Mouse (Mus musculus): Measurements from ENCODE around the gene Daam1. TPM values are rescaled to one million over a fixed set of nuclear protein-coding genes. Genes with fewer than 3 reads are reported as not detected.

Daam1 gene
- total RNA-seq, 2 experiments from 2014 or later: 77.3 to 83.6 TPM

GRCm38 (mm10) chr12:71925990-71926700, 95.3 kb downstream of the Daam1 start:
- DNase-seq (ENCODE audit: low spot score in 2 of 2): no peak

- DNase-seq (ENCODE audit: low spot score in 2 of 2): no peak
These were observed 97.2 kb downstream of the Daam1 start for GRCm38 (mm10) chr12:71928092-71928491.

DNA sequence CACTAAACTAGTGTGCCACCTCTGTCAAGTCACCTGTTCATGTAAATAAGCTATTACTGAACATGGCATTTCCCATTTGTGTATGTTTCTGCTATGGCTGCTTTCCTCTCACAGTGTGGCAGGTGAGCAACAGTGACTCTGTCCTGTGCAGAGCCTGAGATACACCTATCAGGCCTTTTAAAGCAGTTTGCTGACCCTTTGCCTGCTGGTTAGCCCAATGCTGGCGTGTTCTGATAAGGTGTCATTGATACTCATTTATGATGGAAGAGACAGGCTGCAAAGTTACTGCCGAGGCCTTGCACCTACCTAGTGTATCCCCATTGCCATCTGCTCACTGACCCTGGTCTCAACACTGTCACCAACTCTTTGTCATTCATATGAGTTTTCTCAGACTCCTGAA, 99.0 kb downstream of the Daam1 start:
- no peak for DNase-seq (ENCODE audit: low spot score in 2 of 2)

DNA sequence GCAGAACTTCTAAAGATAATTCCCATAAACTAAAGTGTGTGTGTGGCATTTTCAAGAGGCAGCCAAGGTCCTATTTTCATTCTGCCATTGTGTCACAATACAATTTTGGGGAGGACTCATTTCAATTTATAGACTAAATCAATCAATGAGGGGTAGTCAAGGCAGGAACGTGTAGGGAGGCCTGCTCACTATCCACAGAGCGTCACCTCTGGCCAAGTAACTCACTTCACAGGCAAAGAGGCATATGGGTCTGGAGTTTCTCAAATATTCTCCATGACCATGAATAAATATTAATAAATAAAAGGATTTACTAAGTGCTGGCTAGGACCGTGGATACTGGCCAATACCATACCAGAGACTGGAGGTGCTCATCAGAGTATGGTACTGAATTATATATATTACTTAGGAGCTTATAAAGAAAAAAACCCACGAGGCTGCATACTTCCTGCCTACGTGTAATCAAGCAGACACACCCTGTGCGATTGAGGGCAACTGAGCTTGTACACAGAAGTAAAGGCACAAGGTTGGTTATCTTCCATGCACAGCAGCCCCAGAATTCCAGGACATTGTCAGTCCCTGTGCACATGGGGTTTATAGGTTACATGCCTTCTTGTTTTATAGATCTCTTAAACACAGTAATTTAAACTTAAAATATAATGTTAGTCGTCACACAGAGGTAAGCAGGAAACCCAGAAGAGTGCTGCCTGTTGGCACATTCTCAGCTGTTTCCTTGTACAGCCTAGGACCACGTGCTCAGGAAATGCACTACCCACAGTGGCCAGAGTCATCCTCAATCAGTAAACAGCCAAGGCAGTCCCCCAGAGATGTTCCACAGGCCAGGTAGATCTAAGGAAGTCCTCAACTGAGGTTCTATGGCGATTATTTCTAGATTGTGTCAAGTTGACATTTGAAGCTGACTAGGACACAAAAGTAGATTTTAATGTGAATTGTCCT, 101.8 kb downstream of the Daam1 start:
- no peak for DNase-seq (ENCODE audit: low spot score in 2 of 2)

GRCm38 (mm10) chr12:71933989-71934645, 103.2 kb downstream of the Daam1 start:
- DNase-seq (ENCODE audit: low spot score in 2 of 2): no peak

DNA sequence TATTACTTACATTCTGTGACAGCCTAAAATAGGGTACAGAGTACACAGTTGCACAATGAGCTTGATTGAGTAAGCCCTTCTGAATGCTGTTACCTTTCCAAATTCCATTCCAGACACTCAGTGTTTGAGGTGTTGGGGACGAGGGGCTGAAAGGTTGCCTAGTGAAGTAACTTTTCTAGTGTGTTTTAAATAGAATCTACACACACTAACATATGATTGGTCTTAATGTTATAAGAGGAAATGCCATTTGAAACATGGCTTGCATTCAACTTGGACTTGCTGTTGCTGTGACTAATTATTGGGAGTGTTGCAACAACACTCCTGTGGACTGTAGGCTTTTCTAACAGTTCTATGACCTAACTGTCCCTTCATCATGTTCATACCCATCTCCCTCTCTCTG, 105.8 kb downstream of the Daam1 start:
- DNase-seq (ENCODE audit: low spot score in 2 of 2): no peak

GRCm38 (mm10) chr12:71938513-71938912, 107.6 kb downstream of the Daam1 start:
- no peak for DNase-seq (ENCODE audit: low spot score in 2 of 2)

- DNase-seq (ENCODE audit: low spot score in 2 of 2): no peak
These were observed 110.4 kb downstream of the Daam1 start for GRCm38 (mm10) chr12:71941290-71941689.

DNA sequence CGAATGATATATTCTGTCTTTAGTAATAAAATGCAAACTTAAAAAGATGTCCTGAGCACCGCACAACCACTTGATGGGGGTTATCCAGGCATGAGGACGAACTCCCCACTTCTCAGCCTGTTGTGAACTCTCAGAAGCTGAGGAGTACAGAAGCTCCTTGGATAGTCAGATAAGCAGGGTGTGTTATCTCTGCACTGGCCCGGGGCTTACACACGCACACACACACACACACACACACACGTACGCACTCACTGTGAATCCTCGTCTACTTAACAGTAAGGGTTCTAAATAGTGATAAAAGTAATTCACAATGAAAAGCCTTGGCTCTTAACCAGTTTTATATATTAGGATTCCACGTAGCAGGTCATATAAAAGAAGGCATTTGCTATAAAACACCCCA, 112.2 kb downstream of the Daam1 start:
- DNase-seq (ENCODE audit: low spot score in 2 of 2): no peak

DNA sequence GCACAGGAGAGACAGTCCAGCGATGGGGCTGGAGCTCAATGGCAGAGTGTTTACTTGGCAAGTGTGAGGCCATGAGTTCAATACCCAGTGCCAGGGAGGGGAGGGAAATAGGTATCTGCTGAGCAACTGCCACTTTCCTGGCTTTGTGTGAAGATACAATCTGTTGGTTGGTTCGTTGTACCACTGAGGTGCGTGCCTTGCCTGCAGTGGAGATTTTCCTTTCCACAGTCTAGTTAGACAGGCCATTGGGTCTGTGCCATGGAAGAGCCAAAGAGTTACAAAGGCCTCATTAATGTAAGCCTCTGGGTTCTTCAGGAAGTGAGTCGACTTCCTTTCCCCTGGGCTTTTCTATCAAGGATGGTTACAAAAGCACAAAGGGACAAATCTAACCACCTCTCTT, 112.8 kb downstream of the Daam1 start:
- DNase-seq (ENCODE audit: low spot score in 2 of 2): no peak

GRCm38 (mm10) chr12:71945844-71946243, 115.0 kb downstream of the Daam1 start:
- no peak for DNase-seq (ENCODE audit: low spot score in 2 of 2)

DNA sequence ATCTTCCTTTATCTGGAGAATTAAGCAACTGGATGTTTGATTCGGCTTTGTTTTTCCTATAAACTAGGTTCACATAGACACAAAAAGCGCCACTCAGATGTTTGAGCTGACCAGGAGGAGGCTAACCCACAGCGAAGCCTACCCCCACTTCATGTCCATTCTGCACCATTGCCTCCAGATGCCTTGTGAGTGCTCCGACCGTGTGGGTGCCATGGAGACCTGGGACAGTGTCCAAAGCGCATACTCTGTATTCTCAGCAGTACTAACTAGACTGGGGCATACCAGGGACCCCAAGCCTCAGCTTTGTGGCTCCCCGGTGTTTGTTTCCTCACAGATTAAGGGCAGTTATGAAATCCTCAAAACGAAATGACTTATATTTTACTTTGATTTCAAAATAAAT, 115.6 kb downstream of the Daam1 start:
- DNase-seq (ENCODE audit: low spot score in 2 of 2): no peak

- DNase-seq (ENCODE audit: low spot score in 2 of 2): no peak
These were observed 118.1 kb downstream of the Daam1 start for GRCm38 (mm10) chr12:71948972-71949371.

- DNase-seq (ENCODE audit: low spot score in 2 of 2): no peak
These were observed 118.7 kb downstream of the Daam1 start for GRCm38 (mm10) chr12:71949606-71950005.

DNA sequence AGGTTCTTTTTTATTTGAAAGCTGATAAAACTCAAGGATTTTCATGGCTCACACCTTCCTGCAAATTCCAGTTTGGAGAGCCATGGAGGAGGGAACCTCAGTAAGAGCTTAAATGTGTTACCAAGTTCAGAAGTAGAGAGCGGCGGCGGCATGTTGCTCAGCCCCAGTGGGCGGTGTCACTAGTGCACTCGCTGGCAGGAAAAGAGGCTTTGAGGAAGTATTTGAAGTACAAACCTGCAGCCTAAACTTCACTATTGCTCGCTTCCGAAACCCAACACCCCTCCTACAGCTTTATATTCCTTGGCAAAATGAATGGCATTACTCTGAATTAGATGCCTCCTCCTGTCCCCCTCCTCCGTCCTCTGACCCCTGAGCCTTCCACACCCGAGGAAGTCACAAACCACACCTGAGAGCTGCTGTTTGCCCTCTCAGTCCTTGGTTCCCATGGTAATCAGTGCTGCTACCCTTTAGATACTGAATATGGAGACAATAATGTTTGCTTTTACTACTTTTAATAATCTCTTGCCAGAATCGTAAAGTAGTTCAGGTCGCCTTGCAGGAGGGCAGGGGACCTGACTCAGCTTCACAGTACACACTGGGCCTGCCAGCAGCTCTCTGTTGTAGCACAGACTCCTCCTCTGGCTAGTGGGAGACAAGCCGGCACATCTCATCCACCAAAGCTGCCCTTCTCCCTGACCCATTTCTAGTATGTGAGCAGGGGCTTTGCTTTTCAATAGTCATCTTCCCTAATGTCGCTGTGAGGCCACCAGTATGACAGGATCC, 119.4 kb downstream of the Daam1 start:
- no peak for DNase-seq (ENCODE audit: low spot score in 2 of 2)

DNA sequence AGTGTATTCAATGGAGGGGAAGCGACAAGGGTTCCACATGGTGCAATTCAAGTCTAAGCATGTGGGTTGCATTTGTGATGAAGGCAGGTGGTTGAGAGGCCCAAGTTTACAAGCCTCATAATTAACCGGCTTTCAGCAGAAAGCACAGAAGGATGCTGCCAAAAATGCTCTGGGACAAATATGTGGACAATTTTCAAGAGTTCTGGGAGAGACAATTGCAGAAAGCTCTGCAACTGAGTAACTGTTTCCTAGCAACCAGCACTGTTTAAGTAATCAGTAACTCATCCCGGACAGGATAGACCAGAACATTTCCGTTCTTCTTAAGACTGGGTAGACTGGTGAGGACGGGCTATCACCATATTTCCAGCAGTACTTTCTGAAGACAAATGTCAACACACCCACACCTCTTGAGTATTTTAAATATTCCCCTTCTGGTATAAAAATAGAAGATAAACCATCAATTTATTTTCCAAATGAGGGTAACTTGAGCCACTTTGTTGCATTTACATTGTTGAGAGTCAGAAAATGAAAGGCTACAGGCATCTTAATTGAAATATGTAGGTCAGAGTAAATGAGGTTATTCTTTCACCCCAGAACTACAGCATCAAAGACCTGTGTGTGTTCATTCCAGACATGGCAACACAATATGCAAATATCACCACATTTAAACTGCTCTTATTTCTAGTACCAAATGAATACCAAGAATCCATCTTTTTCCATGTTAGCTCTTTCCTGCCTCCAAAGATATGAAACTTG, 123.5 kb downstream of the Daam1 start:
- peak in 1 of 2 experiments; percentile 93 for DNase-seq (ENCODE audit: low spot score in 2 of 2)

DNA sequence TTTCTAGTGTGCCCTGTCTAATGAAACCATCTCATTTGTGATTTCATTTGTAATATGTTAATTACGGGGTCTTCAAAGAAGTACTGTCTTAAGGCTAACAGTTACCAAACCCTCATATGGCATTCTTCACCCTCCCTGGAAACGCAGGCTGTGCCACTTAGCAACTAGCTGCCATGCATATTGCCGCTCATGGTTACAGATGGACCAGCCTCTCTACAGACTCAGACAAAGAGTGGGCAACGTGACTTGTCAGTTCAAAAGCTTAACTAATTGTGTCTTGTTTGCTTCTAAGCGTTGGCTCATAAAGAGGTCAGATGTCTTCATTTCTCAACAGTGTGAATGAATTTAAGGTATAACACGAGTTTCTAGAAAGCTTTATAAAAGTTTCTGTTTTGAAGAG, 126.1 kb downstream of the Daam1 start:
- peak in 1 of 2 experiments; percentile 57 for DNase-seq (ENCODE audit: low spot score in 2 of 2)

- DNase-seq (ENCODE audit: low spot score in 2 of 2): peak in 1 of 2 experiments; percentile 54
These were observed 126.6 kb downstream of the Daam1 start for GRCm38 (mm10) chr12:71957496-71957895.

DNA sequence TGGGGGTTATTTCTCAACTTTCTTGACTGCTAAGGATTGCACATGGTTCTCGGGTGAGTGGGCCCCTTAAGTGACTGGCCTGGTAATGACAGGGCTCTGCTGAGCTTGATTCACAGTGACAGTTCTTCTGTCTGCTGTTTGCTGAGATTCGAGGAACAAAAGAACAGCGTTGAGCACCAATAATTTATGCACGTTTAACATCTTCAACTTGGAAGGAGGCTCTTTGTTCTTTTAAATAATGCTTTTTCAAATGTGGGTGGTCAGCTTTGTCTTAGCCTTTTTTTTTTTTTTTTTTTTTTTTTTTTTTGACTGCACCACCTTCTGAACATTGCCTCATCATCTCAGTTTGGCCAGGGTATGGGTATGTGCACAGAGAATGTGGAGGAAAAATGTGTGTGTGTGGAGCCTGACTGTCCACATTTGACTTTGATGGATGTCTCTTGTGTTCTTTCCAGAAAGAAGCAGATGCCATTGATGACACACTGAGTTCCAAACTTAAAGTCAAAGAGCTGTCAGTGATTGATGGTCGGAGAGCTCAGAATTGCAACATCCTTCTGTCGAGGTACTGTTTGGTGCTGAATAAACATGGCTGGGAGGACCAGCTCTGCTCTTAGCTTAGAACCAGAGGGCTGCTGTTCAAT, 128.6 kb downstream of the Daam1 start:
- no peak for DNase-seq (ENCODE audit: low spot score in 2 of 2)

- no peak for DNase-seq (ENCODE audit: low spot score in 2 of 2)
These were observed 130.8 kb downstream of the Daam1 start for GRCm38 (mm10) chr12:71961671-71962070.
